Mouse (Mus musculus) cerebellum, postnatal 14 days (tissue): ENCODE results near the gene Ache.
A peak's percentile ranks its signal among the peaks of the same experiment; 100 is the strongest.

ENCODE experiments used
- DNase-seq, 2 experiments: peaks; one replicate each; pipeline ENCODE4 v3.0.0; 2021; ENCODE audit warnings: mixed read lengths in 2 of 2

Ache gene

DNA sequence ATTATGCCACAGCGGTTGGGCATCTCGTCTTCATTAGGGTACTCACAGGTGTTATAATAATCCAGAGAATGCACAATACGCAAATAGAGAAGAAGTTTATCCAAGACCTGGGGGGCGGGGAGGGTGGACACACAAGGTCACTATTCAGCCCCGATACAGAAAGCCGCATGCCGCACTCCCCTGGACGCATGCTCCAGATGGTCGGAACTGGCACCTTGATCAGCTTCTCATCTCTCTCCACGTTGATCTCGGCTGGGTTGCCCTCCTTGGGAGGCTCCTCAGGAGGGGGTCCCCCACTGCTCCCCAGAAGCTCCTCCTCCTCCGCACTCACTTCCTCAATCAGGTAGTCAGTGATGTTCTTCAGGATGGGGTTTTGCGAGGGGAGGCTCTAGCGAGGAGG, 9.8 kb downstream of the Ache start:
- DNase-seq = no peak

DNA sequence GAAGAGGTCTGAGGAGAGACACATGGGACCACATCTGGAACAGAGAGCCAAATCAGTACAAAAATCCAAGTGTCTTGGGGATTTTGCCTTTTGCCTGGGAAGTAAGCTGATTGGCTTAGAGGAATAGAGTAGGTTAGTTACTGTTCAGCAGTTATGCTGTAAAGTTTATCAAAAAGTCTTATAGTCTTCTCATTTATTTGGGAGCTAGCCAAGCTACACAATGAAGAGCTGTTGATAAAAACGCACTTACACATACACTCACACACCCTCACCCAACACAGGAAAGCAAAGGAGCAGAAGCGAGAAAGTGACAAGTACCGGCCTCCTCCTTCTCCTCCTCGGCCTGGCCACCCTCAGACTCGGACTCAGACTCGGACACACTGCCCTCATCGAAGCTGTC, 11.9 kb downstream of the Ache start:
- DNase-seq = no peak

DNA sequence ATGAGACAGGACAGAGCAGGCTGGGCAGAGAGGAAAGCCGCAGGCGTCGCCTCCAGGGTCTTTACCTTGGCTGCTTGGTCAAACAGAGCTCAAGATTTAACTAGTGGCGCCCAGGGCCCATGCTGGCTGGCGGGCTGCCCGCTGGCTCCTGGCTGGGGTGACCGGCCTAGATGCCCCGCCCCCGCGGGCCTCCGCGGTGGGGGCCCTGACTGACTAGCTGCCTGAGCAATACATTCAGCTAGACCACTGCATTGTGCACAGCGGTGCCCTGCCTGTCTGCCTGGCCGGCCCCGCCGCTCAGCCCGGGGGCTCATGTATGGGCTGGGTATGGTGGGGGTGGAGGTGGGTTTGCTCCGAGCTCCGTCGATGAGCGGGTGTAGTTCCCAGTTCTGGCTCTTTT, 13.9 kb downstream of the Ache start:
- no peak for DNase-seq

DNA sequence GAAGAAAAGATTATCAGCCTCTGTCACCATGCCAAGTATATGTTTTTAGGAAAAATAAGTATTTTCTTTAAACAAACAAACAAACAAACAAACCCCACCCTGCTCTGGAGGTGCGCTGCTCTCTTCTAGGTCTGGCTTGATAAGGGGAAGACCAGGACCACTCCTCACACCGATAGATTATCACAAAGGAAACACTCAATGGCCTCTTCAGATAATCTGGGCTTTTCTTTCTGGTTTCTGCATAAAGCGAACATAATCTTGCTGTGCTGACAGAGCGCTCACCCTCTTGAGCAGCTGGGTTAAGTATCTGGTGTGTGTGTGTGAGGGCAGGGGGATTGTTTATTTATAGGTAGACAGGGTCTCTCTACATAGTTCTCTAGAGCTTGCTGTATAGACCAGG, 16.3 kb downstream of the Ache start:
- no peak for DNase-seq

DNA sequence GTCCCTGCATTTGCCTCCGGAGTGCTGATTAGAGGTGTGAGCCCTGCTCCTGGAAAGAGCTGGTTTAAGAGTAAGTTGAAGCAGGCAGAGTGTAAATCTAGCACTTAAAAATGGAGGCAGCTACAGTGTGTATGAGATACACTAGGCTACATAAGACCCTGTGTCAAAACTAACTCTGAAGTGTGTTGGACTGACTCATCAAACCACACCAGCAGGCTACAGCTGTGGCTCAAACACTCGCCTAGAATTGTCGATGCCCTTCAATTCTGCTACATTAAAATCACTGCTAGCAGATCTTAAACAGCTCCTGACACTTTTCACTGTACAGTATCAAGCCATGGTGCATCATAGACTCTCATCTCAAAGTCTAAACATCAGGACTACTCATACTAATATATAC, 16.8 kb downstream of the Ache start:
- no peak for DNase-seq

DNA sequence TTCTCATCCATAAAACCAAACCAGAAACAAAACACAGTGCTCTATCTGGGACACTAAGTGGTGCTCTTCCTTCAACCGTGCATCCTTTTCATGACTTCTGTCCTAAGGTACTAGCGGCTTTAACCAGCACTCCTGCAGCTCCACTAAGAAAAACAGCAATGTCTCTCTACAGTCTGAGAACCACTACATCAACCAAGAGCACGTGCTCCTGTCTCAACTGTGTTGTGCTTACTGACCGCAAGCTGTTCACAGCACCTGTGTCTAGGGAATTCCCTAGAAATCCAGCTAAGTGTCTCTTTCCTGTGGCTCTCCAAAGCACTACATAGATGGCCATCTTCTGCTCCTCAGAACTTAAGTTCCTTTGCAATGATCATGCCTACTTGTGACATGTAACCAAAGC, 17.5 kb downstream of the Ache start:
- DNase-seq = no peak

DNA sequence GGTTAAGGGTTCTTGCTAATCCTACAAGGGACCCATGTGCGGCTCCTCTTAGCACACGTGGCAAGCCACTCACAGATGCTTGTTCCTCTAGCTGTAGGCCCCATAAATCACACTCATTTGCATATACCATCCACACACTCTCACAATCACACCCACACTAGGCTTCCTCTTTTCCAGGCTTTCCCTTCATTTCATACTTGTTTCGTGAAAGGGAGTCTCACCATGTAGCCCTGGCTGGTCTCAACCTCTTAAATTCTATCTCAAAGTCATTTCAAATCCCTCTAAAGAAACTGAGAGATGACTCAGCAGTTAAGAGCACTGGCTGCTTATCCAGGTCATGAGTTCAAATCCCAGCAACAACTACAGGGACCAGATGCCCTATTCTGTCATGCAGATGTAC, 18.5 kb downstream of the Ache start:
- no peak for DNase-seq

DNA sequence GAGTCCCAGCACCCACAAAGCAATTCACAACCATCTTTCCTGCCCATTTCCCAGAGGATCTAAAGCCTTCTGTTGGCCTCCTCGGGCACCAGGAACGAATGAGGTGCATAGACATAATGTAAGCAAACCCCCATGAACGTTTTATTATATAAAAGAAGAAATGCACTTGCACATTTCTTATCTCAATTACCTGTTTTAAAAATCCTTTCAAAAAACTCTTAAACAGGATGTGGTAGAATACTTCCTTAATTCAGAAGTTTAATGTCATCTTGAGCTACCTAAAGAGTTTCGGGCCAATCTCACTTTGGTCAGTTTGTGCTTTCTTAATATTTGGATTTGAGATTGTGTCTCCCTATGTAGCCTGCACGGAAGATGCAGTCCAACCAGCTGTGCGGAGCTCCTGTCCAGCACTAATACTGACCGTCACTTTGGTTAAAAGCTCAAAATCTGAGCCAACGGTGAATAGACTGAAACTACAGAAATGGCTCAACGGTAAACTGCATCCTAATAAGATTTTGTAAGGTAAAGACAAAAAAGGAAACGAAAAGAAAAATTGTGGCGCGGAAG, 19.2 kb downstream of the Ache start:
- DNase-seq = no peak

DNA sequence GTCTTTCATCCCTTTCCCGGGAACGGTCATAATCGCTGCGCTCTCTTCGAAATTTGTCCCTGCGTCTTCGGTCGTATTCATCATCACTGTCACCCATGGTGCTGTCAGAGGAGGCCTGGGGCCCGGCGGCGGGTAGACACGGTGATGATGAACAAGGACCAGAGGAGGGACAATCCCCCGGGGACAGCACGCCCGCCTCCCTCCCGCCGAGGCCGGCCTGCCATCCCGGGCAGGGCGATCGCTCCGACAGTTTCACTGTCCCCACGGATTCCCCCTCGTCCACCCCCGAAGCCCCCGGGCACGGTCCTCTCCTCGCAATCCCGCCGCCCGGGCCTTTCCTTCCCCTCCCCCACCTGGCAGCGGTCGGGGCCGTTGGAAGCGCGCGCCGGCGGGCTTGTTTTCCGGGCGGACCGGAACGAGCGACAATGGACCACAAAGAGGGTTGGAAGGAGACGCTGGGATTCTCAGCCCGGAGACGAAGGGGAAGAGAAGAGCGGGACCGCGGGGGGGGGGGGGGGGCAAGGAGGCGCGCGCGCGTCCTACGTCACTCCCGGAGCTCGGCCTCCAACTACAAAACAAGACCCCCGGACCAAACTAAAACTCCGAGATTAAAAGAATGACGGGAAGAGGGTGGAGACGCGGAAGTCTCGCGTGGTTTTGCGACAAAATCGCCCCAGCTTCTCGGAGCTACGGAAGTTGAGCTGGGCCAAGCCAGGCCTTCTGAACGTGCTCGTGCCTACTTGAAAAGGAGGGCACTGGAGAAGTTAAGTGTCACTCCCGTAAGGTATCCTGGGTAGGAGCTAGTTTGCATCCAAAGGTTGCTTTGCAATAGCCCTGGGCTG, 20.0 kb downstream of the Ache start, which contains the start of gene Srrt:
TSS of gene Srrt (minus strand) at position 604 of the 842 bp plus-strand sequence.
- DNase-seq = peak; percentile 91 to 94

DNA sequence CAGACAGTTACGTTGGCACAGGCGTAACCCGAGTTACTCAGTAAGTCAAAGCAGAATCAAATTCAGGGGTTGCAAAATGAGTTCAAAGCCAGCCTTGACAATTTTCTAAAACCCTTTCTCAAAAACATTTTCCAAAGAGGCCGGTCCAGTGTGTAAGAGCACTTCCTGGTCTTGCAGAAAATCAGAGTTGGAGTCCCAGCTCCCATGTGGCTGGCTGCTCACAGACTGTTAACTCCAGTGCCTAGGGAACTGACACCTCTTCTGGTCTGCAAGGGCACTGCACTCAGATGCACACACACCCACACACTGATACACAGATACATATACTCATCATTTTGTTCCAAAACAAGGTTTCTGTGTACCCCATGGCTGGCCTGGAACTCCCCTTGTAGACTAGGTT, 21.0 kb downstream of the Ache start:
- no peak for DNase-seq

DNA sequence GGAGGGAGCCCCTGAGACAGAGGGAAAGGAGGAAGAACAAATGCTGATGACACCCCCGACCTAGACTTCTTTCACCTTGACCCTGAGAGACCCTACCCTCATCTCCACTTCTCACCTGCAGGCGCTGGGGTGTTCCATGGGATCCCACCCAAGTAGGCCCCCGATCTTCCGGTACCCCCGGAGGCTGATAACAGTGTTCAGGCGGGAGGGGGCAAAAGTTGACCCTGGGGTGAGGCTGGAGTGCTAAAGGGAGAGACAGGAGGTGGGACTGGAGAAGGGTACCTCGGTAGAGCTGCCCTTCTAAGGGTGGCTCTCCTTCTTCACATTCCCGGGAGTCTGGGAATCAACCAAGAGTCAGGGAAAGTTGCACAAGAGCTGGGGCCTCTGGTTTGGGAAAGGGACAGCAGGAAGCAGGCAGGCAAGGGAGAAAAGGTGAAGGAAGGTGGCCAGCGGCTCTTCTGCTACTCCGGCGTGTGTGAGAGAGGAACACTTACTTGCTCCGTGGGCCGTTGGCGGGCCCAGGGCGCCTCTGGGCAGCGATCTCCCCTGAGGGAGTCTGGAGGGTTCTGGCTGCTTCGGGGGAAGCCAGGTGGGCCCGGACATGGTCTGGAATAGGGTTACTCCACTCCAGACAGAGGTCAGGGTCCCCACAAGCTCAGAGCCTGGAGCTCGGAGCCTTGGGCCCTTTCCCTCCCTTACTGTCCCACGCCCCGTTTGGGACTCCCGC, 26.3 kb downstream of the Ache start:
- no peak for DNase-seq

DNA sequence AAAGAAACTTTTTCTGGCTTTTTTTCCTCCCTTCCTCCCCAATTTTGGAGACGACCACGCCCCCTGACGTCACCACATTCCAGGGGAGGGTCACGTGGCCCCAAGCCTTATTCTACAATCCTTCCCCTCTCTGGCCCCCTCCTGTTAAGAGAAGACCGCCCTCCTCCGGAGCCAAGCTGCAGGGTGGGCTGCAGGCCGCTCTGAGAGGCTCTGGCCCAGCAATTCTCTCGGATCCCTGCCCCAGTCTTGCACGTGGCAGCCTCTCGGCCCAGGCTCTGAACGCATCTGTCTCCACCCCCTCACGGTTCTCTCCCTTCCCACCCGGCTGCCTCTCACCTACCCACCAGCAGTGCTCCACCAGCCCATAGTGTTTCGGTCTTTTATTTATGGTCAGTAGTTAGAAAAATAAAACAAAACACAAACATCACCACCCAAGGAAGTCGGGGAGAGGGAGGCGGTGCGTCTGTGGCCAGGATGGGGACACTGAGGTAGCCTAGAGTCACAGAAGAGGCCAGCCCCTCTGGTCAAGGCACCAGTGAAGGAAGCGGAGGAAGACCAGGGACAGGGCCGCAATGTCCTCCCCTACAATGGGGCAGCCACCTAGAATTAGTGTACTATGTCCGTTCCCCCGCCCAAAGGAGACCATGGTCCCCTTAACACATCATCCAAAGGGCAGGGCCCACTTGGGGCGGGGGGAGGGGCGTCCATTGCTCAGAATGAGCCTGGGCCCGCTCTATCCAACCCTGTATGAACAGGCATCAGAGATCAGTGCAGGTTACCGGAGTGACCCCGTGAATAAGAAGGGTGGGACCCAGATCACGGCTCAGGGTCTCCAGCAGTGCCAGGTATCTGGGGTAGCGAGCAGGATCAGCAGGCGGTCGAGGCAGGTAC, 27.1 kb downstream of the Ache start, which contains the start of gene Trip6:
TSS of gene Trip6 (minus strand) at position 212 of the 891 bp plus-strand sequence.
- DNase-seq = peak in 1 of 2 experiments; percentile 65

DNA sequence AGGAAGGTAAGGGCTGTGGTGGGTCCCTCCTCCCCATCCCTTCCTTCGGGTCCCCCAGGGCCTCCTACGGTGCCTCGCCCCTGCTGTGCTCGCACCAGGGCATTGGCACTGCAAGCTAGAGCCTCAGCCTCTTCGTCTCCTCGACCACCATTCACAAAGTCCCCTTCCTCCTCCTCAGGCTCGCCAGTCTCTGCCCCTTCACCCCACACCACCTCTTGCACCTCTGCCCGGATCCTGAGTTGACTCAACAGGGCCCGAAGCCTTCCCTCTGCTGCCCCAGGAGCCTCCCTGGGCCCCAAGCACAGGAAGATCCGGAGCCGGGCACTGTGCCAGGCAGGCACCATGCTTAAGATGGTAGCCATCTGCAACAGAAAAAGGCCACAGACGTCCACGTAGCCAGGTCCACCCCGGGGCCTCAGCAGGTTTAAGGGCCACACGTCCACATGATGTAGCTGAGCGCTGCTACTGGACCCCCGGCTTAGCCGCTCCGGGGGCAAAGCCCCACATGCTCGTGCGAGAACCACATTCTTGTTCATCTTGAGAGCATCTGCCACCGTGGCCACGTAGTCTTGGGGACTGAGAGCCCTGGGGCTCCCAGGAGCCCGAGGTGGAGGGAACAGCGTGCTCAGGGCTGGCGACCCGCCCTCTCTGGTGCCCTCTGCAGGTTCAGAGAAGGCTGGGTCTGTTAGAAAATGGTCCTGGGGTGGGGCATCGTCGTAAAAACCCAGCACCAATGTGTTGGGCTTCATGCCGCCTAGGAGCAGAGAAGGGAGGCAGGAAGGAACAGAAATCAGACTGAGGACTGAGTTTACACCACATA, 28.0 kb downstream of the Ache start:
- DNase-seq = peak; percentile 42 to 68

DNA sequence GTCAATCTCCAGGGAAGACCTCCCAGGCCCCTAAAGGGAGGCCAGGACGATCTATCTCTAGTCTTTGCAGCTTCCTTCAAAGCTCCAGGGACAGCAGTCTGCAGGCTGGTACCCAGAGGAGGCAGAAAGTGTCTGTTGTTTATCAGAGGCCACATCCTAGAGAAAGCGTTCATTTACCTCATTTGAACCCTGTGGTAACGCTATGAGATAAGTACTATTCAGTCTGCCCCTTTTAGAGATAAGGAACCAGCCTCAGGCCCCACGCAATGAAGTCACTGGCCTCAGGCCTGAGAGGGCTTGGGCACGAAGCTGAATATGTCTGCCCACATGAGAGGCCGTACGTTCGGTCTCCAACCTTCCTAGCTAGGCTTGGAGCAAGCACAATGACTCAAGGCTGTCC, 30.0 kb downstream of the Ache start:
- no peak for DNase-seq

DNA sequence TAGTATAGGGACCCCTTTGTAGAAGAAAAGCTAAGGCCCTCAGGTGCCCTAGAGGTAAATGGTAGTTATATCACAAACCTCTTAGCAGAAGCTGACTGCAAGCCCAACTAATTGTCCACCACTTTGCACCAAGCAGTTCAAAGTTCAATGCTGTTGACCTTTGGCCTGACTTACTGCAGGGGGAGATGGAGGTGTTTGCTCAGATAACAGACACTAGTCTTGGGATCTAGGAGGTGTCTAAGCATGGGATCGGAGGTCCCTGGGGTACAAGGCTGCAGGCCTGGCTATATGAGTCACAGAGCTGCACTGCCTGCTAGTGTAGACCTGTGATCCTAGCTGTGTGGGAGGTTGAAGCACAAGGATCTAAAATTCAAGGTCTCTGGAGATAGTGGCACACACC, 31.3 kb downstream of the Ache start:
- no peak for DNase-seq

DNA sequence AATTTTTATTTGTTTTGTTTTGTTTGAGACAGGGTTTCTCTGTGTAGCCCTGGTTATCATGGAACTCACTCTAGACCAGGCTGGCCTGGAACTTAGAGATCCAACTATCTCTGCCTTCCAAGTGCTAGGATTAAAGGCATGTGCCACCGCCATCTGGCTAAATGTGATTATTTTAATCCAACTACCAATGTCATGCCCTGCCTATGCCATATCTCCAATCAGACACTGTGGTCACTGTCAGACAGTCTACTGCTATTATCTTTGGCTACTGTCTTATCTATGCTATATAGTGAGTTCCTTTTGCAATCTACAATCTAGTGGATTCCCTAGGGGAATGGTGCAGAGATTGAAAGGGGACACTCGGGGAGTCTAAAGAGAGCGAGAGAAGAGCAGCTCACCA, 33.7 kb downstream of the Ache start:
- no peak for DNase-seq

DNA sequence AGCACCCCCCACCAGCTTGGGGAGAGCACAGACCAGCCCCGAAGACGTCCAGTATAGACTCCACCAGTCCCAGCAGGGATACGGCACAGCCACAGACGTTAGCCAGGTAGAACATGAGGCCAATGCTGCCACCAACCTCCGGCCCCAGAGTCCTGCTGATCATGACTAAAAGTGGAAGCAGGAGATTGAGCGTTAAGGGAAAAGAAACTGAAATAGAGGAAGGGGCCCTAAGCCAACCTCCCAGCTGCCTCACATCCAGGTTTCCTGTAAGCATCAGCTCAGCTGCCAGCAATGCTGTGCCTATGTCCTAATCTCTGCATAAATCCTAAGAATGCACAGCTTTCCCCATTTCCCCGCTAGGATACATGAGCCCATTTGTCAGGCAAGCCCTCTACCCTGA, 43.6 kb downstream of the Ache start:
- no peak for DNase-seq

DNA sequence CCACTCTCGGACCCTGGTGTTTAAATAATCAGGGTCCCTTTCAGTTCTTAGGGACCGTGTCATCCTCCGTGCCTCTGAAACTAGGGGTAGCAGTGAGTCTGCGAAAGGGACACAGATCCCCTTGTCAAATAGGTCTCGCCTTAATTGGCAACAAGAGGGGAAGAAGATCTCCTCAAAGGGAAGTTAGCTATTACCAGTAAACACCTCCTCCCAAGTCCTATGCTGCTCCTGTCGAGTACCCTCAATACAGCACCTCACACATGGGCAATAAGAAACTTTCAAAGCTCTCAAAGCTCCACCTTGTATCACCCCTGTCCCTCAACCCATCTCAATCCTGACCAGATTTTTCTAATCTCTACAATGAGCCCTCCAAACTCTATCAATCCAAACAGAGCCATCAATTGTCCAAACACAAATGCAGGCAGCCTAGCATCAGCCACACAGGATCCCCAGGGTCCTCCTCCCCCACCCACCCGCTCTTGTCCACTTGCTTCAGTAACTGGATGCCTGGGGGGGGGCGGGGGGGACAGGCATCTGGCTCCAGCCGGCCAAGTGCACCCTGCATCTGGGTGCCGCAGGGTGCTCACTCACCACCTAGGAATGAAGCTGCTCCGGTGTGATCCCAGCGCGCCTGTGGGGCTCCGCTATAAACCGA, 45.7 kb downstream of the Ache start:
- DNase-seq = no peak

DNA sequence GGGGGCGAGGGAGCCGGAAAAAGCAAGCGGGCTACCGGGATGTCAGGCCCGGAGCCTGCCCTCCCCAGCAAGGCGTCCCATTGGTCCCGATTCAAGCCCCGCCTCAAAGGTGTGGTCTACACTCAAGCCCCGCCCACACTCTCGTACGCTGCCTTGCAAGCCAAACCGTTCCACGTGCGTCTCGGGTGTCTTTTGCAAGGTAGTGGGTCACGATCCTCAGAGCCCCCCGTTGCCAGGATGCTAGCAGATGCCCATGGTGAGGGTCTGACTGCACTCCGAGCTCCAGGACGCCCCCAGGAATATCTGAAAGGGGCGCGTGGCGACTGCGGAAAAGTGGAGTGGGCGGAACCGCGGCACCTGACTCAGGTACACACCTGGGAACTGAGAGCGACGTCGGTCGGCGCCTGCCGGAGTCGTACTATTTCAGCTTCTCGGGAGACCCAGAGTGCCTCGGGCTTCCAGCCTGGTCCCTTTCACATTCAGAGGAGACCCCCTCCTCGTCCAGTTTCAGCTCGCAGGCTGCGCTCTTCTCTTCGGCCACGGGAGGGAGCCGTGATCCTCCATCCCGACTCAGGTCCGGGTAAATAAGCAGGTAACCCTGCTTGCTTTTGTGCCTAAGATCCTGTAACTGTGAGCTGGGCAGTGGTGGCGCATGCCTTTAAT, 46.3 kb downstream of the Ache start, which contains the start of gene Slc12a9:
TSS of gene Slc12a9 (minus strand) at position 86 of the 663 bp plus-strand sequence.
- peak; percentile 95 to 99 for DNase-seq

DNA sequence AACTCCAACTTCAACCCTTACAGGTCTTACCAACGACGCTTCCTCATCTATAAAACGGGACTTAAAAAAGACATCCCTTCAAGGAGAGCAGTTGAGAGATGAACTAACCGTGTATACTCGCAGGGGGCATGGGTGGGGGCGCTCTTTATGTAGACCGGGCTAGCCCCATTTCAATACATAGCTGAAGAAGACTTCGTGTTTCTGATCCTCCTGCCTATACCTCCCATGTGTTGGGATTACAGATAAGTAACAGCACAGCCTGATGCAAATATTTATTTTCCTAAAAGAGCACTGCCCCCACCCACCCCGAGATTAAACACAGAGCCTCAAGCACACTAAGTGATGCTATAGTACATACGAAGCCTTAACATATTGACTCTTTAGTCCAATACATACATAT, 47.0 kb downstream of the Ache start:
- no peak for DNase-seq

DNA sequence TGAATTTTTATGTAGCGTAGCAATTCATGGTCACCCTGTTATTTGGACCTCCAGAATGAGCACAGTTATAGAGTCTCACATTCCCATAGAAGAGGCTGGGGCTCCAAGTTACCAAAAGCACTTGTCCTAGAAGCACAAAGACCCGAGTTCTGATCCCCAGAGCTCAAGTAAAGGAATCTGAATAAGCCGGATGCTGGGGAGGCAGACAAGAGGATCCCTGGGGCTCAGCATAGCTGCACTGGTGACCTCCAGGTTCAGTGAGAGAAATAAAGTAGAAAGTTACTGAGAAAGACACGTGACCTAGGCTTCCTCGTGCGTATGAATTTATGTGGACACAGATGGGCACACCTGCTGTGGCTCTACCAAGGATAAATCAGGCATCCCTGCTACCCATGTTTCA, 47.7 kb downstream of the Ache start:
- DNase-seq = no peak
